Mouse (Mus musculus) liver, embryonic 14.5 days (tissue): ENCODE measurements at regions not wholly inside any gene's neighbourhood (a gene's known extent, or its start where the extent isn't known, plus 50 kb on each side); places are given as distances from the start of the nearest gene placed in this dataset.

Experiments used
- ATAC-seq: fragments of 200-750 bp; cut with Nextera tagmentation; 2 replicates; pipeline ENCODE4 v1.8.0; 2017; ENCODE audit warnings: moderate number of reproducible peaks, mild to moderate bottlenecking, moderate library complexity; ENCODE audit not compliant: insufficient read depth
- DNase-seq, 3 experiments: peaks; one replicate each; pipeline ENCODE4 v3.0.0-alpha.2; 2012 to 2013; ENCODE audit warnings: low read depth in 3 of 3, low spot score in 3 of 3
- H3K27ac ChIP-seq: fragments of 300-500 bp; sonication (generic); 2 replicates; pipeline ENCODE4 v1.5.1; 2014; ENCODE audit warnings: moderate library complexity, mild to moderate bottlenecking, control low read depth, inconsistent platforms
- H3K27me3 ChIP-seq: fragments of 300-500 bp; sonication (generic); 2 replicates; pipeline ENCODE4 v1.6.1; 2014; ENCODE audit warnings: mild to moderate bottlenecking, low read length, moderate library complexity; ENCODE audit not compliant: control insufficient read depth, insufficient read depth
- H3K36me3 ChIP-seq: fragments of 300-500 bp; sonication (generic); replicated peaks from 2 replicates; pipeline ENCODE4 v1.6.1; 2014; ENCODE audit warnings: low read depth; ENCODE audit not compliant: control insufficient read depth, insufficient read depth
- H3K4me1 ChIP-seq, 2 experiments: fragments of 200-500 bp in 1 of 2; fragments of 300-500 bp in 1 of 2; sonication (generic) in 1 of 2; replicated peaks; 2 replicates each; pipeline ENCODE4 v1.6.1; 2012 to 2014; ENCODE audit warnings: antibody characterized with exemption in 1 of 2, inconsistent platforms in 1 of 2, low read length in 1 of 2; ENCODE audit not compliant: control insufficient read depth in 2 of 2, insufficient read depth in 2 of 2
- H3K4me2 ChIP-seq: fragments of 300-500 bp; sonication (generic); 2 replicates; pipeline ENCODE4 v1.6.1; 2014; ENCODE audit warnings: low read depth, mild to moderate bottlenecking, control low read depth, moderate library complexity
- H3K4me3 ChIP-seq, 2 experiments: fragments of 200-500 bp in 1 of 2; fragments of 300-500 bp in 1 of 2; sonication (generic) in 1 of 2; 2 replicates each; pipeline ENCODE4 v1.5.1; 2012 to 2014; ENCODE audit warnings: low read depth in 2 of 2, low read length in 2 of 2, mild to moderate bottlenecking in 2 of 2, control low read depth in 1 of 2, inconsistent platforms in 1 of 2, moderate library complexity in 1 of 2; ENCODE audit not compliant: insufficient read depth in 1 of 2
- H3K9ac ChIP-seq: fragments of 300-500 bp; sonication (generic); replicated peaks from 2 replicates; pipeline ENCODE4 v1.6.1; 2014; ENCODE audit warnings: mild to moderate bottlenecking, control low read depth, moderate library complexity
- H3K9me3 ChIP-seq: fragments of 300-500 bp; sonication (generic); 2 replicates; pipeline ENCODE4 v1.6.1; 2016; ENCODE audit warnings: low read length, mixed read lengths; ENCODE audit not compliant: control insufficient read depth
- CTCF ChIP-seq: IDR thresholded peaks from 2 replicates; pipeline ENCODE4 v1.5.1; 2016; ENCODE audit warnings: antibody characterized with exemption, low read depth, control low read depth
- EP300 ChIP-seq: IDR thresholded peaks from 2 replicates; pipeline ENCODE4 v1.6.1; 2016; ENCODE audit warnings: antibody characterized with exemption, low read depth
- WGBS: fragments of 180-500 bp; shearing (Covaris S2); extraction: QIAGEN DNeasy Blood & Tissue Kit; methylation state at CpG from one replicate; pipeline ENCODE4 v1.1.7; 2014; ENCODE audit not compliant: insufficient replicate concordance; 5-methylcytosine and 5-hydroxymethylcytosine counted together

GRCm38 (mm10) chr12:69447322-69447827 is 75.1 kb upstream of the Gm9887 start:
- no peak overlapping the region for H3K4me3 ChIP-seq
- no peak overlapping the region for H3K27ac ChIP-seq
- 14% methylated on average over 9 of the region's 9 CpGs for WGBS
- no peak for DNase-seq
- H3K27me3 ChIP-seq: peaks cover 3% of the 10 kb centered on the region; the same call in 1 of the 2 replicates
- TF ChIP-seq CTCF (no peak), EP300 (no peak)
- no peak for ATAC-seq
- no peaks in the 10 kb centered on the region for H3K9me3 ChIP-seq
- no peak overlapping the region for H3K9ac ChIP-seq
- H3K4me1 ChIP-seq: peaks cover 0 to 5% of the 10 kb centered on the region in 2 experiments; a peak in 2 of 4 replicates
- H3K4me2 ChIP-seq: peak overlapping the region; percentile 6; the same call in 1 of the 2 replicates
- no peaks in the 10 kb centered on the region for H3K36me3 ChIP-seq

DNA sequence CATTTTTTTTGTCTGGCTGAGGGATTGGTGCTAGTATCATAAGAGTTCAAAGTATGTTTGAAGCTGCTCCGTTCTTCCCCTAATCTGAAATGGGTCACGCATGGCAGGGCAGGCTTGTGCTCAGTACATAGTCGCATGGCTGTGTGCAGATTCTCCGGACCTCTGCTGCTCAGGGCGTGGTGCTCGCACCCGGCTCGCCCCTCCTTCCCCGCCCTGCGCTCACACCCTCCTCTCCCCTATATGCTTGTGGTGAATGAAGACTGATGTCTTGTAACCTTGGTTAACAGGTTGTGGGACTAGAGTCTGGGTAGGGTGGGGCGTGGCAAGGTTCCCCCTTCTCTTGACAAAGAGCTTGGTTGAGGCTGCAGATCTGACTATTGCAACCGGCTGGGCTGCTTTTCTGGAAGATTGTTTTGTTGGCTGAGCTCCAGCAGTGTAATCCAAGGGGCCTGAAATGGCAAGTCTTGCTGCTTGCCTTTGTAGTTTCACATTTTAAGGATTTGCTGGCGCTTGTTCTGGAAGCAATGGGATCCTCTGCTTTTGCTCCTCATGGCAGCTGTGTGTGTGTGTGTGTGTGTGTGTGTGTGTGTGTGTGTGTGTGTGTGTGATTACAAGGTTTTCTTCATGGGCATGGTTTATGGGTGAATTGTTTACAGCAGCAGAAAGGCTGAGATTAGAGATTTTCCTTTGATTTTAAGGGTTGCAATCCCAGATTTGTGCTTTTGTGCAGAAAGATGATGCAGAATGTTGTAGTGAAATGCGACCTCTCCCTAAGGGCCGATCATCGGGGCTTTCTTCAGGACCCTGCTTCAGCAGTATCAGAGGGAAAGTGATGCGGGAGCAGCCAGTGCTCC is 74.4 kb upstream of the Gm9887 start:
- Histone ChIP-seq H3K27ac (no peak overlapping the region), H3K9ac (no peak overlapping the region), H3K36me3 (no peaks in the 10 kb centered on the region), H3K9me3 (no peaks in the 10 kb centered on the region), H3K4me1 (peaks cover 0 to 5% of the 10 kb centered on the region in 2 experiments; a peak in 2 of 4 replicates), H3K4me3 (no peak overlapping the region), H3K27me3 (peaks cover 3% of the 10 kb centered on the region; the same call in 1 of the 2 replicates), H3K4me2 (no peak overlapping the region)
- ATAC-seq (no peak), DNase-seq (no peak)
- TF ChIP-seq EP300 (no peak), CTCF (no peak)
- 15% methylated on average over 17 of the region's 17 CpGs for WGBS

GRCm38 (mm10) chr12:69446085-69446467 is 73.8 kb upstream of the Gm9887 start:
- WGBS: 66% methylated on average over 10 of the region's 10 CpGs
- no peak overlapping the region for H3K27ac ChIP-seq
- peaks cover 3% of the 10 kb centered on the region; the same call in 1 of the 2 replicates for H3K27me3 ChIP-seq
- H3K4me1 ChIP-seq: peaks cover 0 to 5% of the 10 kb centered on the region in 2 experiments; a peak in 2 of 4 replicates
- no peak overlapping the region for H3K4me2 ChIP-seq
- DNase-seq: no peak
- H3K4me3 ChIP-seq: no peak overlapping the region
- H3K9ac ChIP-seq: no peak overlapping the region
- ATAC-seq: no peak
- no peak for TF ChIP-seq CTCF
- TF ChIP-seq EP300: no peak
- H3K36me3 ChIP-seq: no peaks in the 10 kb centered on the region
- no peaks in the 10 kb centered on the region for H3K9me3 ChIP-seq

GRCm38 (mm10) chr12:69442321-69442720 is 70.1 kb upstream of the Gm9887 start:
- Histone ChIP-seq H3K4me2 (no peak overlapping the region), H3K27ac (no peak overlapping the region), H3K4me1 (no peaks in the 10 kb centered on the region; a peak in 1 of 4 replicates), H3K9ac (no peak overlapping the region), H3K27me3 (no peaks in the 10 kb centered on the region), H3K9me3 (no peaks in the 10 kb centered on the region), H3K36me3 (no peaks in the 10 kb centered on the region), H3K4me3 (no peak overlapping the region)
- TF ChIP-seq CTCF (no peak), EP300 (no peak)
- DNase-seq: no peak
- ATAC-seq: no peak
- WGBS: 35% methylated on average over 6 of the region's 6 CpGs

DNA sequence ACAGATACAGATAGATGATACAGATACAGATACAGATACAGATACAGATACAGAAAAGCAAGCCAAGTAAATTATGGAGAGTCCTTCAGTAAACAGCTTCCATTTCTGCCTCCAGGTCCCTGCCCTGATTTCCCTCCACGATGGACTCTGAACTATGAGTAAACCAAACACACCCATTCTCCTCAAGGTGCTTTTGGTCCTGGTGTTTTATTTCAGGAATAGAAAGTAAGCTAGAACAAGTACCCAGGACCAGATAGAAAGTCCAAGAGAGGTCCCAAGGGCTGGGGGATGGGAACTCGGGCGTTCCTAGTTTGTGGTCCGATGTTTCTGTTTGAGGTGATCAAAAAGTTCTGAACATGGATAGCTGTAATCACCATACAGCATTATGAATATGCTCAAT is 69.5 kb upstream of the Gm9887 start:
- no peak overlapping the region for H3K27ac ChIP-seq
- no peaks in the 10 kb centered on the region for H3K27me3 ChIP-seq
- TF ChIP-seq EP300 (no peak), CTCF (no peak)
- H3K4me1 ChIP-seq: no peaks in the 10 kb centered on the region
- DNase-seq (no peak), ATAC-seq (no peak)
- WGBS: 72% methylated on average over 4 of the region's 4 CpGs
- no peak overlapping the region for H3K9ac ChIP-seq
- no peak overlapping the region for H3K4me2 ChIP-seq
- H3K36me3 ChIP-seq: no peaks in the 10 kb centered on the region
- H3K4me3 ChIP-seq: no peak overlapping the region
- no peaks in the 10 kb centered on the region for H3K9me3 ChIP-seq
